Mouse (Mus musculus) spleen, adult 2 months (tissue): Measurements from ENCODE around the gene Derl3.

ENCODE experiments used
- CTCF ChIP-seq: fragments of 200-500 bp; IDR thresholded peaks from 2 replicates; pipeline ENCODE4 v1.5.1; 2011; ENCODE audit warnings: mild to moderate bottlenecking, inconsistent platforms; ENCODE audit not compliant: insufficient read depth, insufficient read length, insufficient replicate concordance; ENCODE audit errors: extremely low read depth
- POLR2A ChIP-seq: fragments of 200-500 bp; IDR thresholded peaks from 2 replicates; pipeline ENCODE4 v1.6.1; 2011; ENCODE audit warnings: low read depth, low read length, inconsistent platforms

DNA sequence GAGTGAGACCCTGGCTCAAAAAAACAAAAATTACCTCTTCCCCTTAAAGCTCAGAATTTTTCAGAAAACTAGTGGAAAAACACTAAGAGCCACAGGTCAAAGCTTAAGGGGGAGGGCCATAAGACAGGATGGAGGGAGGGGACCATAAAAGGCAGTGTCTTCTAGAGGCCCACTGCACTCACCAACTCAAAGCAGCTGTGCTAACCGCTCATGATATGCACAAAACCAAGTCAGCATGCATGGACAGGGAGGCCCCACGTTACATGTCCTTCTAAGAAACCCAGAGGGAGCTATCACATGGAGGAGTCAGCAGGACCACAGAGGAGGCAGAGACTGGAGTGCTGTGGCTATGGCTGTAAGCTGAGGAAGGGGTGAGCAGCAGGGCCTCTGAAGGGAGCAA, 17.5 kb downstream of the Derl3 start:
- TF ChIP-seq CTCF, result no peak
- no peak for TF ChIP-seq POLR2A
